Mouse (Mus musculus) gonadal fat pad, adult 2 months (tissue): Measurements from ENCODE around the gene Ric1. TPM values are rescaled to one million over a fixed set of nuclear protein-coding genes. Genes with fewer than 3 reads are reported as not detected.

Experiments
- DNase-seq: peaks from one replicate; pipeline ENCODE4 v3.0.0-alpha.2; 2012; ENCODE audit warnings: low read depth
- polyA plus RNA-seq: library from polyadenylated mRNA; depleted of rRNA; stranded (reverse); fragments of >200 nt; gene quantifications from 2 replicates; pipeline ENCODE4 v1.2.3, GENCODE M21; 2012; rRNA removed

Gene Ric1
- 16.9 and 17.6 TPM in 2 replicates for polyA plus RNA-seq

DNA sequence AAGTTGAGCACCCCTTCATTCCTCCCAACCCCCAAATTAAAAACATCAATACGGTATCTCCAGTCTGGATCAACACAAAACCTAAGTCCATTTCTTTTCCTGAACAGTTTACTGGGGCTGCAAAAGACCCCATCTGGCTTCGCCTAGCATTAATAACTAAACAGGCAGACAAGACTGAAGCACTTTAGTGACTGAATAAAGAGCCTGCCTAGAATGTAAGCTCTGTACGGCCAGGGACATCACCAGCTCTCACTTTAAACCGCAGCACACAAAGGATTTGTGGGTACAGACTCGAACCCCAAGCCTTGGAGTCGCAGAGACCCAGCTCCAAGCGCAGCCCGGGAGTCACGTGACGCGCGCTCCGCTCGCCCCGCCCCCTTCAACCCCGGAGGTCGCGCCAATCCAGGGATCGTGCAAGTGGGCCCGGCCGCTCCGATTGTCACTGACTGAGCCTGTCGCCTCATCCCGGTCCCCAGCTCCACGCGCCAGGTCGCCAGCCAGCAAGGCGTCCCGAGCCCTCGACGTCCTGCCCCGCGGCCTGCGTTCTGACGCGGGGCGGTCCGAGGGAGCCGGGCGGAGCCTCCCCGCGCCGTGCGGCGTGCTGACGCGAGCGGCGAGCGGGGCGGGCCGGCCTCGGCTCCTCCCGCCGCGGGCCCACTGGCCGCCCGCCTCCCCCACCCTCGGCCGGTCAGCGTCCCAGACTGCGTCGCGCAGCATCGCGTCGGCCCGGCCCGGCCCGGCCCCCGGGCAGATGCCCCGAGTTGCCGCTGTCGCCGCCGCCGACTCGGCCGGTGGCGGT, at the start of gene Ric1:
Ric1 (plus strand) TSS at position 646 of the 799 bp plus-strand sequence.
- DNase-seq, result no peak

DNA sequence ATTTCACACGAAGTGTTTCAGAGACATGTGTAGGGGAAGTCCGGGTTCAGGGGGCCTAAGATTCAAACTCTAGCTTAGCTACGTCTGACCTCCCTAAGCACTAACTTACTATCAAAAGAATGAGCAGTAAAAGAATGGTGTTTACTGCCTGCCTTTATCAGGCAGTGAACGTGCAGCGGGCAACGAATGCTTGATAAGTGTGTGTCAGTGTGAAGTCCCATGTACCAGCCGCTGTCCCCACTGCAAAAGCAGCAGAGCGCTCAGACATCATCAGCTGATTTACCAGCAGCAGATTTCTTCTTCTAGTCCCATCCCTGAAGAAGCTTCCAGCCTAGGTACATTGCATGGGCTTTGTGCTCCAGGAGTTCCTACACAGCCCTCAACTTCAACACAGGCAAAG, 49.7 kb upstream of the Ric1 start:
- no peak for DNase-seq

DNA sequence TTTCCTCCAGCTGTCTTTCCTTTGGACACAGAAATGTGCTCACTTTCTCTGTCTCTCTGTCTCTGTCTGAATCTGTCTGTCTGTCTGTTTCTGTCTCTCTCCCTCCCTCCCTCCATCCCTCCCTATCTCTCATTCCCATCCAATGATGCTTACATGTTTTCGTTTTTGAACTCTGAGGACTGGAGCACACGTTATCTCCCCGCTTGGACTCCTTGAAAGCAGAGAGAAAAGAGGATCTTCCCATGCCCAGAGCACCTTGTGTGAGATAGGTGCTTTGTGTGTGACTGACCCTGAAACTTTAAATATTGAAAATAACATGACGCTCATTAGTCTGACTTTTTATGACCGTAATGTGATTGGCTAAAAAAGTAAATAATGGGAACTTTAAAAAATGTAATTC, 49.1 kb upstream of the Ric1 start:
- no peak for DNase-seq

DNA sequence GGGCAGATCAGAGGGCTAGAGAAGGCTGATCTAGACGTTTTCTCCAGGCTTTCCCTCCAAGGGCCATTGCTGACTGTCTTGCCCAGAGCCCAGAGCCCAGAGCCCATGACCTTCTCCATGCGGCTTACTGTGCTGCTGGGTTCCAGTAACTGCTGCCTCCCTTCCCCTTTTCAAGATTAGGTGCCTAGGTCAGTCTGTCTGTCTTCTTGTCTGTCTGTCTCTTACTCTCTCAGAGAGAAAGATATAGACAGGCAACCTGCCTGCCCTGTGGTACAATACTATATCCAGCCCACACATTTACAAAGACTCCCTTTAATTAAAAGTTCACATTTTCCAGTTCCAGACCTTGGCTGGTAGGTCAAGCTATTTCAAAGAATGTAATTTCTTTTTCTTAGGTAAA, 47.3 kb upstream of the Ric1 start:
- no peak for DNase-seq

DNA sequence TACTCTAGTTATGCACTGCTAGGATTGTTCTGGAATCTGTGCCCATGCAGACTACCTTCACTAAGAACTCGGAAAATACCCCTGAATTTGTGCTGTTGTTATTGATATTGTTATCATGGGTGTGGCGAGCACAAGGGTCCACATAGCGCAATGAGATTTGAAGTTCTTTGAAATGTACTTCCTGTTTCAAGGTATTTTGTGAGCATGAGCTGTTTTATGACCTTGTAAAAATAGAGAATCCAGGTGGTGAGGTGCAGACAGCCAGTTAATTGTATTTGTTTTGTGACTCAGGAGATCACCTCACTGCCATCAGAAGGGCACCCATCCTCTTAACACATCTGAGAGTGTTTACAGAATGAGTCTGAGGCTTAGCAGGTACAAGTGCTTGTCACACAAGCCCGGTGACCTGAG, 46.9 kb upstream of the Ric1 start:
- DNase-seq, result no peak

DNA sequence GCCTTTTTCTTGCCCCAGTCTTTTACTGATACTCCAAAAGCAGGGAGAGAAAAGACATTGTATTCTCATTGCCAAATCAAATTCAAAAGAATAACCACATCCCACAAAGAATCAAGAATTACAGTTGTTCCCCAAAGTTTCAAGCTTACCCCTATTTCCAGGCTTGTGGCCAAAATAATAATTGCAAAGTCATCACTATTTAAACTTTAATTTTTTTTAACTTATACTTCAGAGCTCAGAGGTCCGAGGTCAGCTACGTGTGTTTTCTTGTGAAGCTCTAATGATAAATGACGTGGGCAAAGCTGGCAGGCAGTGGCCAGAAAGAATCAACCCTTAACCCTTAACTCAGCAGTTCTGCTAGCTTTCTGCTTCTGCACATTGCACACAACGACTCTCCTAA, 43.5 kb upstream of the Ric1 start:
- no peak for DNase-seq

DNA sequence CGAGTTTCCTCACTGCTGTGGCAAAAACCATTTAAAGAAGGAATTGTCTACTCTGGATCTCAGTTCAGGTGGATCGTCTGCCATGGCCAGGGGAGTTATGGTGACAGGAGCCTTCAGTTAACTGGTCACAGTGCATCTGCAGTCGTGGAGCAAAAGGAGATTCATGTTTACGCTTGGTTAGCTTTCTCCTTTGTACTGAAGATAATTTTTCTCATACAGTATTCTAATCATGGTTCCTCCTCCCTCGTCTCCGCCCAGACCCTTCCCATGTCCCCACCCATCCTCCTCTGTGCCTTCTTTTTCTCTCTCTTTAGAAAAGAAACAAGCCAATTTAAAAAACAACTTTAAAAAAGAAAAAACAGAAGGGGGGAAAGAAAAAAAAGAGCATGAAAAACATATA, 40.5 kb upstream of the Ric1 start:
- no peak for DNase-seq

DNA sequence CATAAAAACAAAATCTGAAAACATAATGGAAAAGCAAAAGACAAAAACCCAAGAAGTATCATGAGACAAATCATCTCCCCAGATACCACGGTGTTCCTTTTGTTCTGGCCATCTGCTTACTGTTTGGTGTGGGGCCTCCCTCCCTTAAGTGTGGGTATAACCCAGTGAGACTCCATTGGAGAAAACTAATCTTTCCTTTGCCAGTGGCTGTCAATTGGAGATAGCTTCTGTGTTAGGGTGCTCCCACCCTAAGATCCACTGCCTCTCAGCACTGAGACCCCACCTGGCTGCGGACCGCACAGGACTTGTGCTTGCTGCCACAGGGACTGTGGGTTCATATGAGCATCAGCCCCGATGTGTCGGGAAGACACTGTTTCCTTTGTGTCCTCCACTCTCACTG, 39.9 kb upstream of the Ric1 start:
- DNase-seq, result no peak

DNA sequence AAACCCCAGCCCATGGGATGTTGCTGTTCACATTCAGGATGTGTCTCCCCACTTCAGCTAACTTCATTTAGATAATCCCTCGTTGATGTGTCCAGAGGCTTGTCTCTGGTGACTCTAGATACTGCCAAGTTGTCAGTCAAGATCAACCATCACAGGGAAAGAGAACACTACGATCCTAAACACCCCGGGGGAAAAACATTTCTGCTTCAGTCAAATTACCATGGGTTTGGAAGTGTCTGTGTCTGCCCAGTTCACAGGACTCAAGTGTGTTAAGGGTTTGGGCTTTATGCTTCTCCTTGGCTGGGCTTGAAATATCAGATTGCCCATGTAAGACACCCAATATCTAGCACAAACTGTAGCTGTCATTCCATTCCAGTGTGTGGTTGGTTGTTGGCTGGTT, 39.4 kb upstream of the Ric1 start:
- no peak for DNase-seq

DNA sequence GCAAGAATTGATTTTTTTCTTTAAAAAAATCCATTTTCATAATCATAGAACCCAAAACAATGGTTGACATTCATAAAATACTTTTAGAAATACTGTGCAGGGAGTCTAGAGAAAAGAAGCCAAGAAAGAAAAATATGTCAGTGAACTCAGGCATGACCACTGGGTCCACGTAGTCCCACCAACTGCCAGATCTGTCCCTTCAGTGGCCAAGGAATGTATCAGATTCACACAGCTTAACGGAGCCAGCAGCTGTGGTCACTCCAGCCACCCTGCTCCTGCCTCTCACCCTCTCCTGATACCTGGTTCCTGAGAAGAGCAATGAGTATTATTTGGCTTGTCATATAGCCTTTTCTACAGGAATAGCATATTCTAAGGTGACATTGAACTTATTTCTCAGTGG, 38.7 kb upstream of the Ric1 start:
- DNase-seq, result no peak

DNA sequence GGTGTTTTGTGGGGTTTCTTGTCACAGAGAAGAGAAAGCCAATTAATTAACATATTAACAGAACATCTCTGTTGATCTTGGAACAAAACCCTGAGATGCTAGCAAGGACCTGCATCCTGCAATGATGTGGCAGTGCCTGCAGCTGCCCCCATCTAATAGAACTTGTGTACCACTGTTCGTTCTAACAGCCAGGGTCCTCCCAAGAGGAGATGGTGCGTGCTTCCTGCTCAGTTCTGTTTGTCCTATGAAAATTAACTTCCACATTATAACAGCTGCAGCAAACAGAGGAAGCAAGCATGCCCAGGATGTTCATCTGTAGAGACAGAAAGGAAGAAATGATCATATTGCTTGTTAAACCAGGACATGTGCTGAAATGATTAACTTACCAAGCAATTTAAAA, 37.5 kb upstream of the Ric1 start:
- no peak for DNase-seq

DNA sequence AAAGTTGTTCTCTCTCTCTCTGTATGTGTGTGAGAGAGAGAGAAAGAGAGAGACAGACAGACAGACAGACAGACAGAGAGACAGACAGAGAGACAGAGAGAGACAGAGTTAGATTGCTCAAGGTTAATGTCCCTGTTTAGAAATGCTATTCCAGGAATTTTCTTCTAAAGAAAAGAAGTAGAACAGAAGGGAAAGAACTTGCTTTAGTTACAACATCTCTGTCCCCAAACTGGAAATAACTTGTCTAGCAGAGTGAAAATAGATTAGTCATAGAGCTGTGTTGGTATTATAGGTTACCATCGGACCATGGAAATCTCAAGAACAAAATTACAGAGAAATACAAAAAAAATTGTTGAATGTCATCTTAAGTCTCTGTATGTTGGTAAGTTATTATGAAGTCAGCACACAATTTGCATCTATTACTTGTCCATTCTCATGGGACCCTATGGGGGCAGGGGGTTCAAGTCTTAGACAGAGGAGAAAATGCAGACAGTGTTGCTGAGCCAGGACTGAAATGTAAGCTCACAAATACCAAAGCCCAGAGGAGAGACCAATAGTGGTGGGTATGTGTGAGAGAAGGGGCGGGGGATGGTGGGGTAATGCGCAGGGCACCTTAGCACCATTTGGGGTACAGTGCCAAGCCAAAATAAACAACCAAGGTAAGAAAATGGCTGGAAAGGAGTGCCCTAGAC, 36.7 kb upstream of the Ric1 start:
- no peak for DNase-seq

DNA sequence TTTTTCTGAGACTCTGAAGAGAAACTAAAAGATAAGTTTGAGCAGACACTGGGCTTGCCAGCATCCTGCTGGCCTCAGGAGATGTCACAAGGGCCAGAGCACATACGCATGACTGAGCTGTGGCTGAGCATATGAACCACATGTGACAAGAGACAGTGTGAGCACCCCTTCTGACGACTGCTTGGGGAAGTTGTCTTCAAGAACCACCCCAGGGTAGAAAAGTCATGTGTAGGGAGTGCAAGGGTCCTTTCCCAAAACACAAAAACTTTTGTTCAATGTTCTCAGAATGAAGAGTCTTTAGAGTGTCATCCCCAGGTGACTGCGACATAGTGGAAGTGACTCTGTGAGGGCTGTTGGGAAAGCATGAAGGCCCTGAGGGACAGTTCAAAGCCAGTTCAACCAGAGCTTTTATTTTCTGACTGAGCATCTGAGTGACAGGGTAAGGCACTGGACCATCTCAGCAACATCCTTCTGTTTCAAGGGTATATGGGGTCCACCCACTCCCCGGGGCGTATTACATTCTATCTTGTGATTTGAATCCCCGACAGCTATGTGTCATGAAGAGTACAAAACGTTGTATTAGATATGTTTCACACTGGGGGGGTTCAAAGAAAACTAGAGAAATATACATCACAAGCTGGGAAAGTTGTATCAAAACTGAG, 35.4 kb upstream of the Ric1 start:
- no peak for DNase-seq

DNA sequence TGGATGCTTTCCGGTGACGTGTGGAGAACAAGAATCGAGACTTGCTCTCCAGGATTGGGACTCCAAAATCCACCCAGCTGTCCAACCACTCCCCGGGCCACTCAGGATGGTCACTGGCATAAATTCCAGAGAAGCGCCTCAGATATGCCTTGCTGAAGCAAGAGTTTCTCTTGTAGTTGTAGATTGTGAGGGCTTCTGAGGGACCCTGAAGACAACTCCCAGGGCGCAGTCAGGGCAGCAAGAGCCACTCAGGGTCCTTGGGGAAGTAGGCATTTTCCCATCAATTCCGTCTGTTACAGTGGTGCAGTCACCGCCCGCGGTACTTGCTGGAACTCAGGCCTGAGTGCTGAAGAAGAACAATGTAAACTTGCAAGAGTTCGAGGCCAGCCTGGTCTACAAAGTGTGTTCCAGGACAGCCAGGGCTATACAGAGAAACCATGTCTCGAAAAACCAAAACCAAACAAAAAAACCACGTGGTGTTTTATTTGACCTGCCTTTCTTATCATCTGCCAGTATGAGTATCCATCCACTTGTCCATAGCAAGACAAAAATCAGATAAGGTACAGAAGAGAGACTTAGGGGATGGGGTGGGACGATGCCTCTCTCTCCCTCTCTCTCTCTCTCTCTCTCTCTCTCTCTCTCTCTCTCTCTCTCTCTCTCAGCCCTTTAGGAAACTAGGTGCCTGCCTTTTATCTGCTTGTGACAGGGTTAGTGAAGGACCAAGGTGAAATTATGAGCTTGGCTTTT, 34.6 kb upstream of the Ric1 start:
- no peak for DNase-seq

DNA sequence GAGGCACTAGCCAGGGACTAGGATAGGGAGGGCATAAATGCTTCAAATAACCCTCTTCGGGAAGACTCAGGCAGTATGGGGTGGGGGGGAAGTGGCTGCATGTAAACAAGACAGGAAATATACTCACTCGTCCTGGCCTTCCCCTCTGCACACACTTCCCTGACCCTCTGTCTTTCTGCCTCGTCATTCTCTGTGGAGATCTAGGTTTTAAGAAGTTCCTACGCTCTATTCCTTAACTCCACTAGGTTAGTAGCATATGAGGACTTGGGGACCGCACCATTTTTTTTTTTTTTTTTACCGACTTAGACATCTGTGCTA, 34.0 kb upstream of the Ric1 start:
- DNase-seq, result no peak

DNA sequence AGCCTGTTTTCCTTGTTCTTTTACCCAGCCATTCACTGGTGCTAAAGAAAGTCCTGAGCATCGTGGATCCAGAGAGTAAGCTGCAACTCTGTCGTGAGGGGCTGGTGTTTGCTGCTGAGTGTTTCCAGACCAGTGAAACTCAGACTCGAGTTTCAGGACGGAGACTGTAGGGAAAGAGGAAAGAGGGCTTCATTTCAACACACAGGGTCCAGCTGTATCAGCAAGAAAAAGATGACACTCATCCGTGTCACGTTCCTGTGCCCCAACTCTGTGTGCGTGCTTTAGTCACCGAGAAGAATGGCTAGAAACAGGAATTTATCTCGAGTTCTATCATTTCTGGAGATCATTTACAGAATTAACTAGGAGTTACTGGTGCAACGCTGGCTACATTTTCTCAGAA, 33.7 kb upstream of the Ric1 start:
- no peak for DNase-seq

DNA sequence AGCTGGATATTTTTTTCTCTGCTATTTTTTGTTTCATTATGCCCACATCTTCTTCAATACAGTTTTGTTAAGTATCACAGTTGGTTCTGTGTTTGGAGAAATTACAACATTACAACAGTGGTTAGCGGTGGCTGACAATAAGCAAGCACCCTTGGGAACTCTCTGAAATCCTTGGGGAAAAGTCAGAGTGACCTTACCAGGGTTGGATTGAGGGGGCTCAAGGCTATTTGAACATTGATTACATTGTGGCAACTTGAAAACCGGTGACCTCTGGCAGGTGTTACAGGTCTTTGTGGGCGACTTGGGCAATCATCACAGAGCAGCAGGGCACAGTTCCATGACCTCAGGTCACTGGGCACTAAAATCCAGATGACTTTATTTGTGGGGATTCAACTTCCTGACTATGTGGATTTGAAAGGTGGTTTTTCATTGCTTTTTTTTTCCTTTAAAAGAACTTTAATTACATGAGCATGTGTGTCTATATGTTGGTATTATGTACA, 32.2 kb upstream of the Ric1 start:
- peak; percentile 49 for DNase-seq

DNA sequence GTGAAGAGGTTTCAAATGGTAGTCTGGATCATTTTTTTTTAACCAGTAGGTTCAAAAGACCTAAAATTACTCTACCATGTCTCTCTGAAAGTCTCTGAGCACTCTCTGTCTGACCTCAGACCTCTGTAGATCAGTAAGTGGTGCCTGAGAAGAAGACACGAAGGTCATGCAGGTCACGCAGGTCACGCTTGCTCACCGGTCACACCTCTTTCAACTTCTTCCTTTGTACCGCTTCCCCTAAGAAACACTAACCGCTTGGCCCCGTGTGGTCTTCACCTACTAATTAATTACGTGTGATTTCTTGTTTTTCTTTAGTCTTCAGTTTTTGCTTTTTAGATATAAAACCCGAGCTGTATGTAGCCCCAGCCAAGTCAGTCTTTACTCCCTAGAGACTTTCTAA, 30.6 kb upstream of the Ric1 start:
- no peak for DNase-seq

DNA sequence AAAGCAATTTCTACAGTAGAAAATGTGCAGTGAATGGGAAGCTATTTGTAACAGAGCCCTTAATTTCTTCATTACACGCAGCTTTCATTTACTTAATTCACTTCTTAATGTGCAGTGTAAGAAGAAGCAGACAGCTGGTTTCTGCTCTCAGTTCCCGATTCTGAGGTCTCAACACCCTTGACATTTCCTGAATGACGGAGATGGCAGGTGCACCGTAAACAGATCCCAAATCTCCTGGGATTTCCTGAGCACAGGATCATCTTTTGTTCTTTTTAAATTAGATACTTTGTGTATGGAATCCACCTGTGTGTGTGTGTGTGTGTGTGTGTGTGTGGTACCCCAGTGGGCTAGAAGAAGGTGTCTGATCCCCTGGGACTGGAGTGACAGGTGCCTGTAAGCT, 27.6 kb upstream of the Ric1 start:
- DNase-seq, result no peak

DNA sequence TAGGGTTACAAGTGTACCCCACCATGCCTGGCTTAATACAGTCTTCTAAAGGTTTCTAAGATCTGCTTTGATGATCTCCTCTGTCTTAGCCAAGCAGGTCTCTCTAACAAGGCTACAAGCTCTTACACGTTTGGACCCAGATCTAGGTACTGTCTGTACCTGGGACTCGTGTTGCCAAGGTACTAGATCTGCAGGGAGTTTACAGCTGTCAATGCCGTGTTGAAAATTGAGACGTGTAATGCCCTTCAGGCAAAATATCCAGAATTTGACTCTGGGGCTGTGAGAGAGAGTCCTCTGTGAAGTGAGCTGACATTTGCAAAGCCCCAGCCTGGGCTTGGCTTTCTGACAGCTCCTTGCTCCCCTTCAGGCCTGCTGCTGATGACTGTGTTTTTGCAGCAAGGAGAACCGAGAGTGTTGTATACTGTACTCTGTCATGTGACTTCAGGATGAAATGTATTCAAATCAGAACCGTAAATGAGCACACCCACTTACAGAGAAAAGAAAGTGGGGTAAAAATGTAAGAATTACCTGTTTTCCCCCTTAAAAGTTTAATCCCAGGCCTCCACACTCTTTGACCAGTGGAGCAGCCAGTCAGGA, 26.0 kb upstream of the Ric1 start:
- peak; percentile 69 for DNase-seq

DNA sequence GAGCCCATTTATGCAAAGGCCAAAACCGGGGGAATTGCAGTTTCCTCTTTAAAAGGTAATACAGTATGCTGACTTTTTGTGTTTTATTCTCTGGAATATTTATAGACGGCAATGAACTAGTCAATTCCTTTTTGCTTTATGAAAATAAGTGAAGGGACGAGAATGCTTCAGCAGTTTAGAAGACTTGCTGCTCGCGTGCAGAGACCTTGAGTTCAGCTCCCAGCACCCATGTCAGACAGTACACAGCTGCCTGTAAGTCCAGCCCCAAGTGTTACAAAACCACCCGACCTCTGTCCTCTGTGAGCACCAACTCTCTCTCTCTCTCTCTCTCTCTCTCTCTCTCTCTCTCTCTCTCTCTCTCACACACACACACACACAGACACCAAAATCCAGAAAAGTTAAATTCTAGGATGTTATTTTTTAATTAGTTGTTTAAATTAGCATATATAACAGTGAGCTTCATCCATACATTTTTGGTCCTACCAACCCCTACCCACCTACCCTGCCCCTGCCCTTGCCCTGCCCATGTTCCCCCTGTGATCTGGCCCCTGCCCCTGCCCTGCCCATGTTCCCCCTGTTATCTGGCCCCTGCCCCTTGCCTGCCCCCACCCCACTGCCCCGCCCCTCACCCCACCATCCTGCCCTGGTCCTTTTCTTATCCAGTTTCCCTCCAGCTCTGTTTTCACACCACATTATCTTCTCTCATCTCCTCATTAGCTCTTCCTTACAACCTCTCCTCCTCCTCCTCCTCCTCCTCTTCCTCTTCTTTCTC, 25.1 kb upstream of the Ric1 start:
- DNase-seq, result no peak
